Mouse (Mus musculus): Measurements from ENCODE around the gene Zfp879. TPM values are rescaled to one million over a fixed set of nuclear protein-coding genes. Genes with fewer than 3 reads are reported as not detected.
A peak's percentile ranks its signal among the peaks of the same experiment; 100 is the strongest.

The Zfp879 gene
- polyA plus RNA-seq, 1 experiment, result not detected

DNA sequence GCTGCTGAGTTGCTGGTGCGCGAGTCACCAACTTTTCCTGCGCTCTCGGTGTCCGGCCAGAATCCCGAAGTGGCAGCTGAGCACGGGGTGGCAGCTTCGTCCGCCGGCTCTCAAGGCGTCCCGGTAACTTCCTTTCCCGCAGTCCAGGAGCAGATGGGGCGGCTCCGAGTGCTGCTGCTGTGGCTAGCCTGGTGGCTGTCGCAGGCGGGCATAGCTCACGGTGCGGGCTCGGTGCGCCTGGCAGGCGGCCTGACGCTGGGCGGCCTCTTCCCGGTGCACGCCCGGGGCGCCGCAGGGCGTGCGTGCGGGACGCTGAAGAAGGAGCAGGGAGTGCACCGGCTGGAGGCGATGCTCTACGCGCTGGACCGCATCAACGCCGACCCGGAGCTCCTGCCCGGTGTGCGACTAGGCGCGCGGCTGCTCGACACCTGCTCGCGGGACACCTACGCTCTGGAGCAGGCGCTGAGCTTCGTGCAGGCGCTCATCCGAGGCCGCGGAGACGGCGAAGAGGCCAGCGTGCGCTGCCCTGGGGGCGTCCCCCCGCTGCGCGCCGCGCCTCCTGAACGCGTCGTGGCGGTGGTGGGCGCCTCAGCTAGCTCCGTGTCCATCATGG, 9.7 kb upstream of the Zfp879 start:
- peaks cover 27% of the 10 kb centered on the region for H3K27me3 ChIP-seq (ENCODE audit: control insufficient read depth, insufficient read depth, low read length)
- under 1% methylated on average over 72 of the region's 72 CpGs for WGBS
- H3K36me3 ChIP-seq (ENCODE audit: control insufficient read depth, insufficient read depth, low read length), result no peaks in the 10 kb centered on the region
- no peak for TF ChIP-seq POLR2A (IDR thresholded peaks at IDR 0.05; ENCODE audit: low read depth, low read length)
- no peaks in the 10 kb centered on the region; the same call in 1 of the 2 replicates for H3K4me1 ChIP-seq (ENCODE audit: control insufficient read depth, insufficient read depth, insufficient read length, low read length)
- H3K4me3 ChIP-seq (ENCODE audit: low read depth, low read length), result peak overlapping the region; percentile 17
- no peak overlapping the region for H3K27ac ChIP-seq (ENCODE audit: insufficient read depth, low read depth, low read length)

DNA sequence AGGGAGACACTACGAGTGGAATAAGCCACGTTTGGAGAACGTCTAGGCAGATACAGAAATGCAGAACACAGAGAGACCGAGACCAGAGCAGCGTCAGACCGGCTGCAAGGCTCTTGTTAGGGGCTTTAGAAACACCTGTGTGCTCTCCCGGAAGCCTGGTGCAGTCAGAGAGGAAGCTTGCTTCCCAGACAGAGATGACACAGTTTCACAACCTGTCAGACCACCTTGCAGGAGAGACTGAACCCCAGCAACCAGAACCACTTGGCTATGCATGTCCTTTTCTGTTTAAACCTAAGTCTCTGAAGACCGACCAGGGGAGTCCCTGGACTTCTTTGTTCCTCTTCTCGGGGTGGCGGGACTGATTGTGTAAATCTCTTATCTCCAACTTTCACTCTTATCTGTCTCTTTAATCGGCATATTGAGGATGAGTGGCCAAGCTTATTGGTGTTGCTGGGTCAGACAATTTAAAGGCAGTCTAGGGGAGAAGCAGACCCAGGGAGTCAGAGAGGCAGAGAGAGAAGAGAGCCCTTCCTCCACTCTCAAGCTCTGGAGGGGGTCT, 8.9 kb upstream of the Zfp879 start, which contains the start of gene Grm6:
TSS of gene Grm6 (plus strand) at position 509 of the 559 bp plus-strand sequence.
- Histone ChIP-seq H3K4me3 (ENCODE audit: low read depth, low read length) (peak within 1 kb of the TSS; percentile 17), H3K27me3 (ENCODE audit: control insufficient read depth, insufficient read depth, low read length) (peaks cover 27% of the 10 kb centered on the region)
- 2% methylated on average over 11 of the region's 11 CpGs for WGBS

DNA sequence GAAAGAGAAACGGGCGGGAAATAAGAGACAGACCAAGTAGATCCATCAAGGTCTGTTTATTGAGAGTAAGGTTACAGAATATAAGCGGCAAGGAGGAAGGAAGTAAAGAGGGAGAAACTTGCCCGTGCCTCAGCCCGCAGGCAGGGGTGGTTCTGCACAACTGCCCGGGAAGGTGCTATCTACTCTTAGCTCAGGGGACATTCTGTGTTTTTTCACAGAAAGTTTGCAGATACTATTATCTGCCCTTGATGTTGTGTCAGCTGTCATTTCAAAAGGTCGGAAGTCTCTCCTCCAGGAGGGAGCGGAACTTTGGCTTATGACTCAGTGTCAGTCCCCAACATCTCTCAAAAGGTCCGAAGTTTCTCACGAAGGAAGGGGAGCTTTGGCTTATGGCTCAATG, 8.0 kb upstream of the Zfp879 start:
- WGBS, result 2% methylated on average over 10 of the region's 10 CpGs
- no peak overlapping the region for H3K4me3 ChIP-seq (ENCODE audit: low read depth, low read length)
- H3K36me3 ChIP-seq (ENCODE audit: control insufficient read depth, insufficient read depth, low read length), result no peaks in the 10 kb centered on the region
- H3K27ac ChIP-seq (ENCODE audit: insufficient read depth, low read depth, low read length), result no peak overlapping the region
- H3K27me3 ChIP-seq (ENCODE audit: control insufficient read depth, insufficient read depth, low read length), result peaks cover 27% of the 10 kb centered on the region
- no peaks in the 10 kb centered on the region; the same call in 1 of the 2 replicates for H3K4me1 ChIP-seq (ENCODE audit: control insufficient read depth, insufficient read depth, insufficient read length, low read length)
- TF ChIP-seq POLR2A (IDR thresholded peaks at IDR 0.05; ENCODE audit: low read depth, low read length), result no peak
- no peak for TF ChIP-seq CTCF (IDR thresholded peaks at IDR 0.05; ENCODE audit: extremely low read depth, insufficient read length, insufficient replicate concordance, low read depth, low read length)

More for the DNA sequence above, 8.9 kb upstream of the Zfp879 start, which contains the start of gene Grm6:
- TF ChIP-seq CTCF (IDR thresholded peaks at IDR 0.05; ENCODE audit: extremely low read depth, insufficient read length, insufficient replicate concordance, low read depth, low read length), result no peak
- no peak for TF ChIP-seq POLR2A (IDR thresholded peaks at IDR 0.05; ENCODE audit: low read depth, low read length)
- Histone ChIP-seq H3K4me1 (ENCODE audit: control insufficient read depth, insufficient read depth, insufficient read length, low read length) (no peaks in the 10 kb centered on the region; the same call in 1 of the 2 replicates), H3K27ac (ENCODE audit: insufficient read depth, low read depth, low read length) (no peak within 1 kb of the TSS), H3K36me3 (ENCODE audit: control insufficient read depth, insufficient read depth, low read length) (no peaks in the 10 kb centered on the region)

DNA sequence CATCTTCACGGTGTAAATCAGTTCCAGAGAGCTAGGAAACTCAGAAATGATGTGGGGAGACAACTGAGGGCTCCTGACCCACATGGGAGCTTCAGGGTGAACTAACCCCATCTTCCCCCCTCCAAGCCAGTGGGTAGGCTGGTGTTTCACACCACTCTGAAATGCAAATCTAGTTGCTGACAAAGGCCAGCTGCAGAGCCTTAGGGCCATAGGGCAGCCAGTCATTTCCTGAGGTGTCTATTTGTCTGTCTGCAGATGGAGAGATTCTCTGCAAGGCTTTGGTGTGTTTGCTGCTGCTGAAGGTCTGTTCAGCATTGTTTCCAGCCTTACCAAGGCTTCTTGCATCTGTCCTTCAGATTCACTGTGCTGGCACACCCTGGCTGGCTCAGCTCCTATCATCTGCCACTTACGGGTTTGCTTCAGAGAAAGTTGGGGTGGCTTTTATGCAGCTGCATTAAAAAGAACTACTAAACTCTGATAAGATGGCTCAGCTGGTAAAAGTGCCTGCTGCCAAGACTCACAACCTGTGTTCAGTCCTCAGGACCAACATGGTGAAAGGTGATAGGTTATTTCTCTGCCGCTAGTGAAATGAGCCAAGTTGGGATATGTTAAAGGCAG, 7.3 kb upstream of the Zfp879 start:
- H3K4me3 ChIP-seq (ENCODE audit: low read depth, low read length), result no peak overlapping the region
- 27% methylated on average over 3 of the region's 3 CpGs for WGBS
- H3K27ac ChIP-seq (ENCODE audit: insufficient read depth, low read depth, low read length), result no peak overlapping the region

DNA sequence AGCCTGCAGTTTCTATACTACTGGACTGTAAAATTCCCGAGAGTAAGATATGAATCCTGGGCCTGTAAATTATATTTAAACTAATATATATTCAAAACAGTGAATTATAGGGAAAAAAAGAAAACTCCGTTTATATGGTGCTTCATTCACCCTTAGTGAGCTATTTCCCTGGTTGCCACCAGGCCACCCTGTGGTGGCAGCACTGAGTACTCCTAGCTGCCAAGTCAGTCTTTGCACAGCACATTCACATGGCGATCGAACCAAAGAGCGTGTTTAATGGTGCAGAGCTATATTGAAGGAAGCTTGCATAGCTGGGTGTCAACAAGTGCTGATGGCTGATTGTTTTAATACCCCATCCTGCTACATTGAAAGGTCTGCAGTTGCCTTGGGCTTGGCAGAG, 5.7 kb upstream of the Zfp879 start:
- 70% methylated on average over 5 of the region's 5 CpGs for WGBS
- peaks cover 20% of the 10 kb centered on the region for H3K27me3 ChIP-seq (ENCODE audit: control insufficient read depth, insufficient read depth, low read length)
- TF ChIP-seq CTCF (IDR thresholded peaks at IDR 0.05; ENCODE audit: extremely low read depth, insufficient read length, insufficient replicate concordance, low read depth, low read length), result peak; percentile 24; the same call in 1 of the 2 replicates
- no peak for TF ChIP-seq POLR2A (IDR thresholded peaks at IDR 0.05; ENCODE audit: low read depth, low read length)

More for the DNA sequence above, 7.3 kb upstream of the Zfp879 start:
- Histone ChIP-seq H3K4me1 (ENCODE audit: control insufficient read depth, insufficient read depth, insufficient read length, low read length) (no peaks in the 10 kb centered on the region; the same call in 1 of the 2 replicates), H3K27me3 (ENCODE audit: control insufficient read depth, insufficient read depth, low read length) (peaks cover 27% of the 10 kb centered on the region), H3K36me3 (ENCODE audit: control insufficient read depth, insufficient read depth, low read length) (no peaks in the 10 kb centered on the region)
- TF ChIP-seq POLR2A (IDR thresholded peaks at IDR 0.05; ENCODE audit: low read depth, low read length) (no peak), CTCF (IDR thresholded peaks at IDR 0.05; ENCODE audit: extremely low read depth, insufficient read length, insufficient replicate concordance, low read depth, low read length) (no peak)

DNA sequence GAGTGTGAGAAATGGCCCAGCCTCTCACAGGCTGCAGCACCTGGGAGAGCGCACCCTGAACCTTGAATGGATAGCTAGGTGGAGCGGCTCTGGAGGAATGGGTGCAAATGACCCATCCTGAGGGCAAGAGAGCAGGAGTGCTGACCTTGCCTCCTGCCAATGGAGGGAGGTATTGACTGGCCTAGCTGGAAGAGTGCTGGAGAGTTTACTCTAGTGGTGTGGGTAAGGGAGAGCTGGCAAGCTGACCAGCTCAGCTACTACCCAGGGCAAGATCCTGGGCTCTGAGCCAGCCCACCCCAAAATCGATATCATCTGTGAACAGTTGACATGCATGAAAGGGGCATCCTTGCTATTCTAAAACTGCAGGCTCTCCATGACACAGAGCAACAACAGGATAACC, 4.6 kb upstream of the Zfp879 start:
- Histone ChIP-seq H3K27ac (ENCODE audit: insufficient read depth, low read depth, low read length) (no peak overlapping the region), H3K36me3 (ENCODE audit: control insufficient read depth, insufficient read depth, low read length) (no peaks in the 10 kb centered on the region), H3K4me1 (ENCODE audit: control insufficient read depth, insufficient read depth, insufficient read length, low read length) (no peaks in the 10 kb centered on the region; the same call in 1 of the 2 replicates), H3K27me3 (ENCODE audit: control insufficient read depth, insufficient read depth, low read length) (peaks cover 16% of the 10 kb centered on the region), H3K4me3 (ENCODE audit: low read depth, low read length) (no peak overlapping the region)
- 88% methylated on average over 3 of the region's 3 CpGs for WGBS
- no peak for TF ChIP-seq CTCF (IDR thresholded peaks at IDR 0.05; ENCODE audit: extremely low read depth, insufficient read length, insufficient replicate concordance, low read depth, low read length)
- no peak for TF ChIP-seq POLR2A (IDR thresholded peaks at IDR 0.05; ENCODE audit: low read depth, low read length)

More for the DNA sequence above, 5.7 kb upstream of the Zfp879 start:
- Histone ChIP-seq H3K27ac (ENCODE audit: insufficient read depth, low read depth, low read length) (no peak overlapping the region), H3K4me1 (ENCODE audit: control insufficient read depth, insufficient read depth, insufficient read length, low read length) (no peaks in the 10 kb centered on the region; the same call in 1 of the 2 replicates), H3K4me3 (ENCODE audit: low read depth, low read length) (no peak overlapping the region), H3K36me3 (ENCODE audit: control insufficient read depth, insufficient read depth, low read length) (no peaks in the 10 kb centered on the region)

DNA sequence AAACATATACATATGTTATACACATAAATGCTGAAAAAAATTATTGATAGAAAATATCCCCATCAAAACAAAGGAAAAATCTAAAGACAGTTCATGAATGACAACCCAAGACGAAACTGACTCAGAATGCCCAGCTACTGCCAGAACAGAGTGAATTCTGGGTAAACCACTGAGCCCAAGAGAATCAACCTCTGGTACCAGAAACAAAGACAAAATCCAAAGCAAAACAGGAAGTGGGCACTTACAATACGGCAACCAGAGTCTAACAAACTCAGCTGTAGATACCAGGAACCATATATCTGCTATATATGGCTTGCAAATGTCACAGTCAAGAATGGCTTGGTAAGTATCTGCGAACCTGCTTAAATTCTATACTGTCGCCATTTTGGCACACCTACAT, 5.6 kb downstream of the Zfp879 start:
- Histone ChIP-seq H3K27me3 (ENCODE audit: control insufficient read depth, insufficient read depth, low read length) (no peaks in the 10 kb centered on the region), H3K36me3 (ENCODE audit: control insufficient read depth, insufficient read depth, low read length) (no peaks in the 10 kb centered on the region), H3K4me3 (ENCODE audit: low read depth, low read length) (no peak overlapping the region), H3K4me1 (ENCODE audit: control insufficient read depth, insufficient read depth, insufficient read length, low read length) (no peaks in the 10 kb centered on the region), H3K27ac (ENCODE audit: insufficient read depth, low read depth, low read length) (no peak overlapping the region)
- no peak for TF ChIP-seq CTCF (IDR thresholded peaks at IDR 0.05; ENCODE audit: extremely low read depth, insufficient read length, insufficient replicate concordance, low read depth, low read length)
- no peak for TF ChIP-seq POLR2A (IDR thresholded peaks at IDR 0.05; ENCODE audit: low read depth, low read length)
- WGBS, result 77% methylated on average over 4 of the region's 4 CpGs
